ENCODE assay signal across 8 mouse cellular contexts in the genomic region with DNA sequence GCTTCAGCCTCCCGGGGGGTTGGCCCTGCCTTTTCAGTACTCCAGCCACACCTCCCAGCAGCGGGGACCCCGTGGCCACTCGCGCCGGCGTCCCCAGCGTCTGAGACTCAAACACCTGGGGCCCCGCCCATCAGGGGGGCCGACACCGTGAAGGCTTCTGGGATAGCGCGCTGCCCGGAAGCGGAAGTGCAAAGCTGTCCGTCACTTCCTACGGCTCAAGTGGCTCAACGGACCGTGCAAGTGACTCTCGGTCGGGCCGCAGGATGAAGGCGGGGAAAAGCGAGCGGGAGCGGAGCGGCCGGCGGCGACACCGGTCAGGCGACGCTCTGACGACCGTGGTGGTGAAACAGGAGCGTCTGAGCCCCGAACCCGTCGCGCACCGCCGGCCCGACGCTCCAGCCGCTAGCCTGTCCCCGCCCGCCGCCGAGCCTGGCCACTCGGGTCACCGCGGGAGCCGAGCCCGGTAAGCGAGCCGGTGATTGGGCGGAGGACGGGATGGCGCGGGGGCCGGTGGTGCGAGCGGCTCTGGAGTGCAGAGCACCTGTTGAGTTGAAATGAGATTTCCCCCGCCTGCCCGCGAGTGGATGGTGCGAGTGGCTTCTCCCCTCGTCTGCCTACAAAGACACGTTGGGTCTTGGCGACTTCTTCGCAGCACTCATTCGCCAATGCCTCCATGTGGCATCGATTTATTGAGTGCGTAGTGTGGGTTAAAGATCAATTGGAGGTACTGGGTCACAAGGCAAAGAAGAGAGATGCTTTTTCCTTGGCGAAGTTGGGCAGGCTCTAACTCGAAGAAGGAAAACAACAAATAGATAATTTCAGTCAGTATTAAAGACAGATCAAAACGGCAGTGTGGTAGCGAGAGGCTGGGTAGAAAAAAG. TPM values are rescaled to one million over a fixed set of nuclear protein-coding genes. Genes with fewer than 3 reads are reported as not detected.
DNase-seq lines count a peak whose midpoint lies in the region; ATAC-seq lines count a peak whose summit lies in the region.

A gene (plus strand): TSS at position 183 of the 881 bp plus-strand sequence.

- peak within 1 kb of the TSS; percentile 97 for H3K4me2 ChIP-seq in heart, embryonic 16.5 days (ENCODE audit: low read depth, low read length)
- peak within 1 kb of the TSS; percentile 96 for H3K4me2 ChIP-seq in liver, embryonic 15.5 days
- peak within 1 kb of the TSS; percentile 91 for H3K4me2 ChIP-seq in neural tube, embryonic 12.5 days (replicated peaks)

- ATAC-seq in CD4-positive, CD25-positive, alpha-beta regulatory T cell, adult 4 months: peak; percentile 94
- peak; percentile 91 for ATAC-seq in heart, embryonic 16.5 days (replicated peaks; ENCODE audit: extremely low read depth, insufficient read depth, low FRiP score)
- ATAC-seq in liver, embryonic 15.5 days (ENCODE audit: insufficient read depth): peak; percentile 94
- ATAC-seq in neural tube, embryonic 12.5 days (ENCODE audit: low FRiP score, low read depth): peak; percentile 93

- H3K27me3 ChIP-seq in forebrain, embryonic 10.5 days (ENCODE audit: poor library complexity, severe bottlenecking): no peaks in the 10 kb centered on the region; the same call in 1 of the 2 replicates
- no peaks in the 10 kb centered on the region for H3K27me3 ChIP-seq in heart, embryonic 16.5 days (ENCODE audit: control insufficient read depth, insufficient read depth, low read length)
- peaks cover 16% of the 10 kb centered on the region for H3K27me3 ChIP-seq in liver, embryonic 15.5 days
- H3K27me3 ChIP-seq in neural tube, embryonic 12.5 days (replicated peaks): no peaks in the 10 kb centered on the region

- peaks cover 38% of the 10 kb centered on the region for H3K36me3 ChIP-seq in forebrain, embryonic 10.5 days (replicated peaks)
- H3K36me3 ChIP-seq in heart, embryonic 16.5 days (ENCODE audit: control insufficient read depth, insufficient read depth): peaks cover 15% of the 10 kb centered on the region
- peaks cover 43% of the 10 kb centered on the region for H3K36me3 ChIP-seq in liver, embryonic 15.5 days (replicated peaks)
- H3K36me3 ChIP-seq in neural tube, embryonic 12.5 days: peaks cover 35% of the 10 kb centered on the region

- peaks cover 28% of the 10 kb centered on the region for H3K4me1 ChIP-seq in forebrain, embryonic 10.5 days
- H3K4me1 ChIP-seq in heart, embryonic 16.5 days (ENCODE audit: control insufficient read depth, insufficient read depth, low read length): peaks cover 8% of the 10 kb centered on the region
- peaks cover 25% of the 10 kb centered on the region for H3K4me1 ChIP-seq in liver, embryonic 15.5 days (replicated peaks)
- H3K4me1 ChIP-seq in neural tube, embryonic 12.5 days: peaks cover 17% of the 10 kb centered on the region

- WGBS in forebrain, embryonic 10.5 days: 1% methylated on average over 78 of the region's 78 CpGs
- WGBS in heart, embryonic 16.5 days: under 1% methylated on average over 78 of the region's 78 CpGs
- WGBS in liver, embryonic 15.5 days (ENCODE audit: insufficient replicate concordance): under 1% methylated on average over 78 of the region's 78 CpGs
- WGBS in neural tube, embryonic 12.5 days: under 1% methylated on average over 78 of the region's 78 CpGs

- peak; percentile 80 for DNase-seq in c-Kit-negative CD71-positive TER-119-positive erythroid progenitor cells, embryonic 14.5 days (ENCODE audit: low read depth, low spot score)
- DNase-seq in forebrain, embryonic 10.5 days (ENCODE audit: extremely low spot score, low spot score): peak; percentile 94
- peak; percentile 96 to 97 for DNase-seq in kidney, postnatal 36 days
- DNase-seq in telencephalon, adult 2 months (ENCODE audit: low read depth, low spot score): peak; percentile 88

- H3K9me3 ChIP-seq in forebrain, embryonic 10.5 days: no peaks in the 10 kb centered on the region
- no peaks in the 10 kb centered on the region for H3K9me3 ChIP-seq in heart, embryonic 16.5 days (replicated peaks; ENCODE audit: control insufficient read depth, low read length)
- H3K9me3 ChIP-seq in liver, embryonic 15.5 days (replicated peaks): no peaks in the 10 kb centered on the region
- H3K9me3 ChIP-seq in neural tube, embryonic 12.5 days: no peaks in the 10 kb centered on the region

- H3K27ac ChIP-seq in forebrain, embryonic 10.5 days: peak within 1 kb of the TSS; percentile 87
- peak within 1 kb of the TSS; percentile 66 for H3K27ac ChIP-seq in heart, embryonic 16.5 days (ENCODE audit: low read length)
- peak within 1 kb of the TSS; percentile 81 for H3K27ac ChIP-seq in liver, embryonic 15.5 days (replicated peaks)
- H3K27ac ChIP-seq in neural tube, embryonic 12.5 days: no peak within 1 kb of the TSS

- H3K9ac ChIP-seq in heart, embryonic 16.5 days (ENCODE audit: low read length): peak within 1 kb of the TSS; percentile 96
- peak within 1 kb of the TSS; percentile 84 for H3K9ac ChIP-seq in liver, embryonic 15.5 days
- peak within 1 kb of the TSS; percentile 90 for H3K9ac ChIP-seq in neural tube, embryonic 12.5 days

- peak within 1 kb of the TSS; percentile 94 for H3K4me3 ChIP-seq in forebrain, embryonic 10.5 days
- H3K4me3 ChIP-seq in heart, embryonic 16.5 days (ENCODE audit: low read length): peak within 1 kb of the TSS; percentile 94
- peak within 1 kb of the TSS; percentile 92 for H3K4me3 ChIP-seq in liver, embryonic 15.5 days (replicated peaks)
- H3K4me3 ChIP-seq in neural tube, embryonic 12.5 days: peak within 1 kb of the TSS; percentile 95

RNA-seq across cellular contexts. Expression of the gene that starts here (rescaled TPM):
- polyA plus RNA-seq in CD4-positive, CD25-positive, alpha-beta regulatory T cell, adult 4 months (2017; shearing (Covaris generic)): 1 to 10 TPM; 5.1 to 8.8 TPM
- 28.5 and 30.8 TPM in 2 replicates for polyA plus RNA-seq in forebrain, embryonic 10.5 days (2016; fragmentation: Nextera tagmentation; extraction: Ambion mirVana)
- polyA plus RNA-seq in heart, embryonic 16.5 days (2015; fragmentation: Nextera tagmentation; extraction: Ambion mirVana): 18.5 and 19.0 TPM in 2 replicates
- 14.2 and 15.1 TPM in 2 replicates for polyA plus RNA-seq in liver, embryonic 15.5 days (2015; fragmentation: Nextera tagmentation; extraction: Ambion mirVana)
- polyA plus RNA-seq in neural tube, embryonic 12.5 days (2016; fragmentation: Nextera tagmentation; extraction: Ambion mirVana): 35.2 and 37.2 TPM in 2 replicates
